Mouse (Mus musculus) cerebellum, adult 11 months (tissue): ENCODE measurements around the gene Chpf.

Experiments used
- DNase-seq: peaks from one replicate; pipeline ENCODE4 v3.0.0; 2022

The Chpf gene

DNA sequence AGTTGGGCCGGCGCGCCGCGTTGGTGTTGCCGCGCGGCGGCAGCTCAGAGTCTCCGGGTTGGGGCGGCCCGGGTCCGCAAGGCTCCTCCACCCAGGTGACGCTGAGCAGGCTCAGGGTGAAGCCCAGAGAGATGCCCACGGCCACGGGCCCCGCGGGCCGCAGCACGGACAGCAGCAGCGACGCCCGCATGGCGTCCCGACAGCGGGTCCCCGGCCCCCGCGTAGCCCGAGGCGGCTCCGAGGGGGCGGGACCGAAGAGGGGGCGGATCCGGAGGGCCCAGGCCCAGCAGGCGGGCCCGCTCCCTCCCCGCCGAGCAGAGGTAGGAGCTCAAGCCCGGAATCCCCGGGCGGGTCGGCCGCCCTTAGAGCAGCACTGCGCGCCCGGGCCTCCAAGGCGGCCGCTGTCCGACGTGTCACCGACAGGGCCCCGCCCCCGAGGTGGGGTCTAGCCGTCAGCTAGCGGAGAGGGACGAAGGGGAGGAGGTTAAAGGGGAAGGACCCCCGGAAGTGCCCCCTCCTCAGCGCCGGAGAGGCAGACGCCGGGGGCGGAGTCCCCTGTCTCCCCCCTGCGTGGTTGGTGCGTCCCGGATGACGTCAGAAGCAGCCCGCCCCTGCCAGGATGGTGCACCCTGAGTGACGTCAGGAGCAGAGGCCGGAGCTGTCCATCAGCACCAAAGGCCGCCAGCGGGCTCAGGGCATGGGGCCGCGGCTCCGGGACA lies at the start of gene Chpf, which contains the start of gene Tmem198:
Gene Chpf (minus strand): TSS at position 392 of the 719 bp plus-strand sequence.
Gene Tmem198 (plus strand): TSS at position 617 of the 719 bp plus-strand sequence.
- peak; percentile 98 for DNase-seq

DNA sequence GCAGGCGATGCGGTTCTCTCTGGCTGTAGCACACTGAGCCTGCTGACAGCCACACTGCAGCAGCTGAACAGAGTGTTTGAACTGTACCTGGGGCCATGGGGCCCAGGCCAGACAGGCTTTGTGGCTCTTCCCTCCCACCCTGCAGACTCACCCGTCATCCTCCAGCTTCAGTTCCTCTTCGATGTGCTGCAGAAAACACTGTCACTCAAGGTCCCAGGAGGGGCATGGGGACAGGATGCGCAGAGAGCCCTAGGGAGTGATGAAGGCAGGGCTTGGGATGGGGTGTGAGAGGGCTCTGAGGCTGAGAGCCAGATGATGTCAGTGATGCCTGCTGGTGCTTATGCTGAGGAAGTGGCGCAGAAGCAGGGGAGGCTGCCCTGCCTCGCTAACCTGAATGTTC lies 45.6 kb upstream of the Chpf start:
- DNase-seq = no peak

DNA sequence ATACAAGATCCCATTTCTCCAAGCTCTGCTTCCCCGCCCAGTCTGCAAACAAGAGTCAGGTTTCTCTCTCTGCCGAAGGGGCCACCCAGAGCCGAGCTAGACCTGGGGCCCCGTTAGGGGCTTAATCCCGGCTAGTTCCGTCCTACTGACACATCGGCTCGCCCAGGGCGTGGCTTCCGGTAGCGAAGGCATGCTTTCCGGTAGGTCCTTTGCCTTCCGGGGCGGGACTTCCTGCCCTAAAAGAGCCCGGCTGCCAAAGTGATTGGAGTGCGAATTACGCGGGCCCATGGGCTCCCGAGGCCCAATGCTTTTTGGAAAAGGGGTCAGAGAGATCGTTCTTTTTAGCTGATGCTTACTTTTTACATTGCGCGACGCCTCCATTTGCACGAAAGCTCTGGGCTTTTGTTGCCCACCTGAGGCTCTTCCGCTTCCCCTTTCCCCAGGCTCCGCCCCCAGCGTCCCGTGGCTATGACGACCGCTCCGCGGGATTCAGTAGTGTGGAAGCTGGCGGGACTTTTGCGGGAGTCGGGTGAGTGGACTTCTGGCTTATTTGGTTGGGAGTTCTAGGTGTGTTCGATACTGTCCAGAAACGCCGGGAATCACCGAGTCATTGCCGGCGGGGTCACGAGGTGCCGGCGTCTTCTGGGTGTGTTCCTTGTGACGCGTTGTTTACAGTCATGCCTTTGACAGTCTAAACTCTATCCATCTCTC lies 42.4 kb upstream of the Chpf start, which contains the start of gene Stk11ip:
Gene Stk11ip (plus strand): TSS at position 209 of the 711 bp plus-strand sequence.
- peak; percentile 84 for DNase-seq

DNA sequence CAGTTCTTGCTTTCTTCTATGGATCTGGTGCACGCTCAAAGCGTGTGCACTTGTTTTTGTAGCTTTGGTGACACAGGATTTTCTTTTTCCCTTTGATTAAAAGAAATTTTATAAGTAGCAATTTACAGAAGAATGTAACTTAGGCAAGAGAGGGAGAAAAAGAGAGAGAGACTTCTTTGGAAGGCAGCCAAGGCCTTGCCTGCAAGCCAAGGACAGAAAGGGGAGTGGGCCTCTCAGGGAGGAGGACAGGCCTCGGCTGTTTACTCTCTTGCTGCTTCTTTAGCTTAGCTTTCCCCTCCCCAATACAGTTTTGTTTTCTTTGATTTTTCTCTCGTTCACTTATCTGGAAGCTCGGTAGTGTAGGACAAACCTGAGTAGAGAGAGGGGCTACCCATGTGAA lies 40.5 kb upstream of the Chpf start:
- no peak for DNase-seq

DNA sequence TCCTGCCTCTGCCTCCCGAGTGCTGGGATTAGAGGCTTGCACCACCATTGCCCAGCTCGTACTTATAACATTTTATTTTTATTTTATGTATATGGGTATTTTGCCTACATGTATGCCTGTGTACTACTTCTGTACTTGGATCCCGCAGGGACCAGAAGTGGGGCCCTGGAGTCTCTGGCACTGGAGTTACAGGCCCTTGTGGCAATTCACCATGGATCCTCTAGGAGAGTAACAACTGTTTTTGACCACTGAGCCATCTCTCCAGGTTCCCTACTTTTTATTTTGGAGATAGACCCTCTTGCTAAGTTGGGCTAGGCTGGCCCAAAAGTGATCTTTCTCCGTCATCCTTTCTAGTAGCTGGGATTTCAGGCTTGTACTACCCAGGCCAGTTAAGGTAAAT lies 39.3 kb upstream of the Chpf start:
- DNase-seq = no peak

DNA sequence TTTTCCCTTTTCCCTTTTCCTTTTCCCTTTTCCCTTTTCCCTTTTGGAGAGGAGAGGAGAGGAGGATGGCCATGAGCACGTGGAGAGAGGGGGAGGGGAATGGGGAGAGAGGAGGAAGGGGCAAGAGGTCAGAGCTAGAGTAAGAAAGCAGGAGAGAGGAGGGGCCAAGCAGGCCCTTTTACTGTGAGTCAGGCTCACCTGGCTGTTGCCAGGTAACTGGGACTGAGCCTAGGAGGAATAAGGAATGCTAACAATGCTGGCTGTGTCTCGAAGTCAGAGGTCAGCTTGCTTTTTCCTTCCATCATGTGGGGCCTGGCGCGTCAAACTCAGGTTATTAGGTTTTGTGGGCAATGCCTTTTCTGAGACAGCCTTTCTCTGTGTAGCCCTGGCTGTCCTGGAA lies 38.9 kb upstream of the Chpf start:
- DNase-seq = no peak

DNA sequence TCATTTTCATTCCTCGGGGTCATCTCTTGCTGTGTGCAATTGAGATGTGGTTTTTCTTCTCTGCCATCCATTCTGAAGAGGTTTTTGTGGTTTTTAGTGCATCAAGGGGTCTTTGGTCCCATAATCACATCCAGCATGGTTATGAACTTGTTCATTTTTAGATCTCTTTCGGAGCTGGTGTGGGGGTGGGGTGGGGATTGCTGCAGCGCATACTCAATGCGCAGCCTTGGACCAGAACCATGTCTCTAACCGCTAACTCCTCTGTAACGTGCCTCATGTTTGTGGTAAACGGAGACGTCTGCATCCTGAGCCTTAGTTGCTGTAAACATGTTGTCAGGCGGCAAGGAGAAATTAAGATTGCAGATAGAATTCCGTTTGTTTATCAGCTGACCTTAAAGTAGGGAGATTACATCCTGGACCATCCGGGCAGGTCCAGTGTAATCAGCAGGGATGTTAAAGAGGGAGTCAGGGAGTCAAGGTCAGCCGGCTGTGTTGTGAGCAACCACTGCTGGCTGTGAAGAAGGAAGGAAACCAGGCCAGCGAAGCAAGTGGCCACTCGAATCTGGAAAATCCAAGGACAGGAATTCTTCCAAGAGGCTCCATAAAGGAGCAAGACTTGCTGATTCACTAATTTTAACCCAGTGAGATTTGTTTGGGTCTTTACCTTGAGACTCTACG lies 37.7 kb upstream of the Chpf start:
- DNase-seq = no peak

DNA sequence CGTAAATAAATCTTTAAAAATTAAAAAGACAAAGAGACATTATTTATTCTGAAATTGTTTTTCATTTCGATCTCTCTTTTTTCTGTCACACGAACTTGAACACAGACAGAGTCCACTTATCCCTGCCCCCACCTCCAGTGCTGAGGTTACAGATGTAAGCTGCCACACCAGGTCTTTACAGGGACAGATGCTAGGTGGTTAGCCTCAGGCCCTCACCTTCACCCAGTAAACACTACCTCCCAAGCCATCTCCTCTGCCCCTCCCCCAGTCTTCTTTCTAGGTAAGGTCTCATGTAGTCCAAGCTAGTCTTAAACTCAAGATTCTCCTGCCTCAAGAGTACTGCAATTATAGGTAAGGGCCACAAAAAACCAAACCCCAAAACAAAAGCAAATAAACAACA lies 33.4 kb upstream of the Chpf start:
- DNase-seq = no peak

DNA sequence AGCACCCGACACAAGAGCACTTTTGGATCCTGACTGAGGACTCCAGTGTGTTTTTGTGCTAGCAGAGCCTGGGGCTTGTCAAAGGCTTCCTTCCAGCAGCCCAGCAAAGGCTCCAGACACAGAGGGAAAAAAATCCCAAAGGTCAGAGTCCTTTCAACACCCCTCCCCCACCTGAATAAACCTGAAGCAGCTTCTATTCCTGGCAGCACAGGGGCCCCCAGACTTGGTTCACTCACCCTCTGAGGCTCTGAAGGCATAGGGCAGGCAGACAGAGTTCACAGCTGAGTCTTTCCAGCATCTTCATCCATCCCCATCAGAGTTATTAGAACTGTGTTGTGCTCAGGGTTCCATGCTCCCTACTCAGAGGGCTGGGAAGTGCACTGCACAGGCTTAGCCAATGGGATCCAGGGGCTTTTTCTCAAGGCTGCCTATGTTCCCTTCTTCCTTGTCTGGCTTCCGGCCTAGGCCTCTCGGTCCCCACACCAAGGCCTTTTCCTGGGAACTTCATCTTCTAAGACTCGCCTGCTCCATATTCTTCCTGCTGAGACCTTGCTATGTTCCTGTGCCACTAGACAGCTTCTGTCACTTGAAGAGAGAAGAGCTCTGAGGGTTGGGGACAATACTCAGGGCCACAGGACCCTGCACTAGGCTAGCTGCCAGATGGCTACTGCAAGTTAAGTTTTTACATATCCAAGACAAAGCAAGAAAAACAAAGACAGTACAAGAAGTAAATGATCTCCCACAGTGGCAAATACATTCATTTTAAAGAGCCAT lies 32.5 kb upstream of the Chpf start:
- DNase-seq = no peak

DNA sequence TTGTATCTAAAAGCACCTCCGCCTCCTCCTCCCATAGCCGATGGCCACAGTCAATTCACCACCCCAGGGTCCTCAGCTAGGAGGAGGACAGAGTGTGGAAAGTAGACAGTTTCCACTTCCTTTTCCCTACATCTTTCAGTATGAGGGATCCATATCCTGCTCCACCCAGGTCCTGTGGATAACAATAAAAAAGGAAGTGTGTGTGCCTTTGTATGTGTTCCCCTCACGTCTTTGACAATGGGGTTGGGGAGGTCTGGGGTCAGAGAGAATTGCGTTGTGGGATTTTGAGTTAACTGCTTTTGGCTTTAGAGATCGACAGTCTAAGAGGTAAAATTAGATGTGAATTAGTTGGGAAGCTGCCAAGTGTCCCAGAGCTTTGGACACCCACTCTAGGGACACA lies 31.0 kb upstream of the Chpf start:
- DNase-seq = no peak

DNA sequence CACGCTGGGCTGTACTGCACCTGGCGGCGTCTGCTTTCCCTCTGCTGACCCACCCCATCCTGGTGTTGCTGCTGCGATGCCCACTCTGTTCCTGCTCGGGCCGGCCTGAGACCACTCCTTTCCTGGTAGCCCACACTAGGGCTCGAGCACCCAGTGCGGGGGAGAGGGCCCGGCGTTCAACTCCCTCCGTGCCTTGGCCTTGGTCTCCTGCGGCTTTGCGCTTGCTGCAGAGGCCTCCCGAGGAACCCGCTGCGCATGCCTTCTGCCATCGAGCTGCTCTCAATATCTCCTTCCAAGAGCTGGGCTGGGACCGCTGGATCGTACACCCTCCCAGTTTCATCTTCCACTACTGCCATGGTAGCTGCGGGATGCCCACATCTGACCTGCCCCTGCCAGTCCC lies 30.5 kb upstream of the Chpf start:
- no peak for DNase-seq

DNA sequence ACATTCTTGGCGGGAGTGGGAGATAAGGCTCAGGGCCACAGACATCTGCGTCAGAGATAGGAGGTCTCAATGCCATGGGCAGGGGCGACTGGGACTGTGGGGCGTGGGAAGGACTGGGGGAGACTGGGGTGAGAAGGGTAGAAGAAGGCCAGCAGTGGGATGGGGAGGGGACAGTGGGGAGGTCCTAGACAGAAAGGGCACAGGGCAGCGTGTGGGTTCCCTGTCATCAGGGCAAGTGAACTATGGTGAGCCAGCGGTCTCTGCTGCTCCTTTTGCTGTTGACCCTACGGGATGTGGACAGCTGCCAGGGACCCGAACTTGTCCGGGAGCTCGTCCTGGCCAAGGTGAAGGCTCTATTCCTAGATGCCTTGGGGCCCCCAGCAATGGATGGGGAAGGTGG lies 27.9 kb upstream of the Chpf start, which contains the start of gene Inha:
Gene Inha (plus strand): TSS at position 72 of the 400 bp plus-strand sequence.
- DNase-seq = no peak

DNA sequence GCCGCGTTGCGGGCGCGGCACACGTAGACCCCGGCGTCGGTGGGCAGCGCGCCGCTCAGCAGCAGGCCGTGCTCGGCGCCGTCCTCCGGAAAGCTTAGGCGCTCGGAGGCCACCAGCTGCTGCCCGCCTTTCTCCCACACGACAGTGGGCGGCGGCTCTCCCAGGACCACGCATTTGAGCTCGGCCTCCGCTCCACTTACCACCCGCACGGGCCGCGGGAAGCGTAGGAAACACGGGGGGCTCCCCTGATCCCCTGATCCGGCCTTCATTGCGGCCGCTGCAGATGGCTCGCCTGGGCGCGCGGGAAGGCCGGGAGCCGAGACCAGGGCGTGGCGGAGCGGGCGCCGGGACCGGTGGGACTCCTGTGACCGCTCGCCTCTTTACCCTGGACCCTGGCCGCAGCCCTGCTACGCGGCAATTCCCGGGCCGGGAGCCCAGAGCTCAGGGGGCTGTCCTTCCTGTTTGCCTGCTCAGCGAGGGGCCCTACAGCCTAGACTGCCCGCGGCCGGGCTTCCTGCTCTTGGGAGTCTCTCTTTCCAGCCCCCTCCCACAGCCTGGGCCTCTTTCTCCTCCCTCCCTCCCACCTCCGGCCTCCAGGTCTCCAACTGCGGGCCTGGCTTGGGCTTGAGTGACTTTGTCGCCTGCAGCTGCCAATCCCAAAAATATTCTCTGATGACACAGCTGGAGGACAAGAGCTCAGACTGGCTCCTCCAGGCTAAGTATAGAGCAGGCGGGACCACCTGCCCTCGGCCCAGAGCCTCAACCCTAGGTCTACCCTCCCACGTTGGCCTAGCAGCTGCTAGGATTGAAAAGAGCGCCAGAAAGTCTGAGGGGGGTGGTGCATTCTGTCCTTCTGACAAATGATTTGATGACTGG lies 27.1 kb upstream of the Chpf start, which contains the start of gene Obsl1:
Gene Obsl1 (minus strand): TSS at position 497 of the 876 bp plus-strand sequence.
- peak; percentile 48 for DNase-seq

DNA sequence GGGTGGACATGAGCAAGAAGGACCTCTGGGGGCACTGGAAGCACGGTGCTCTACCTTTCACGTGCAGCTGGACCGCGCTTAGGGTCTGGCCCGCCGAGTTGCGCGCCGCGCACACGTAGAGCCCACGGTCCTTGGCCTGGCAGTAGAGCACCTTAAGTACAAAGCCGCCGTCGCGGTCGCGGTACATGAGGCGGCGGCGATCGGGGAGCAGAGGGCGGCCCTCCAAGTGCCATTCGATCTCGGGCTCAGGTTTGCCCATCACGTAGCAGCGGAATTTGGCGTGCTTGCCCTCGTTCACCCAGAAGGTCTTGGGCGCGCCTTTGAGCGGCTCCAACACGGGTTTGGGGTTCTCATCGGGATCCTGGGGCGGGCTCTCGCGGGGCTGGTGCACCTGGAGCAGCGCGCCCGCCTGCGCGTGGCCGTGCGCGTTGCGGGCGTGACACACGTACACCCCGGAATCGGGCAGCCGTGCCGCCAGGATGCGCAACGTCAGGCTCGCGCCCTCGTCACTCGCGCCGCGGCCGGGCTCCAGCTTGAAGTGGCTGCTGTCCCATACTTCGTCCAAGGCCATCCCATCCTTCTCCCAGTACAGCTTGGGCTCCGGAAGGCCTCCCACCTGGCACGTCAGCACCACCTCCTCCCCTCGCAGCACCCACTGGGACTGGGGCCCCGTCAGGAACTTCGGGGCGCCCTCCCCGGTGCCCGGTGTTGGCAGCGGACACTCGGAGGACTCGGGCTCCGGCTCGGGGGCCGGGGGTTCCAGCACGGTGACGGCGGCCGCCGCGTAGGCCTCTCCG lies 26.2 kb upstream of the Chpf start:
- DNase-seq = peak; percentile 86

DNA sequence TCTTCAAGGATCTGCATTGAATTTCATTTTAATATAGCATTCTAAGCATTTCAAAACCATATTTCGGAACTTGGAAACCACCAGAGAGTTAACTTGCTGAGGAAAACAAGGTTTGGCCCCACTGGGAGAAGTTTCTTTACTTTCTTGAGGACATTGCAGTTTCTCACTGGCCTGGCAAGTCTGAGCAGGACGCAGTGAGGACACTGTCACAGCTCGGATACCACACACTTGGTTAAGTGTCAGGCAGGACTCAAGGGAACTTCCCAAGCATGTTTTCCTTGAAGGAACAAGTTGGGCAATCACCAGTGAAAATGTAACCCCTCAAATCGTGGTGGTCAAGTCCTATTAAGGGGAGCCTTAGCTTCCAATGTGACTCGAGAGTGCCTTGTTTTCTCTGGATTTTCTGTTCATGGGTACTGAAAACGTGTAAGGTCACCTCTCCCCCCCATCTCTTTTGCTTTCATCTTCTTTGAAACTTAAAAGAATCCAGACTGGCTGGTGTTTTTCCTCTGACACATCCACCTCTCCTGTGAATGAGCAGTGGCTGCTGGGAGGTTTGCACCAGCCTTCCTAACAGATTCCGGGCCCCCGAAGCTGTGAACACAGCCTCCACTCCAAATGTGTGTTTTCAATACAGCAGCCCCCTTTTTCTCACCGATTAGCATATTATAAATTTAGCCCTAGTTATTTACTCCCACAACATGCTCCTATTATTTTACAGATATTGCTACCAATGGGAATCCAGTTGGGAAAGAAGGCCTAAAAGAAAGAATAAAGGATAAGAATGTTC lies 25.3 kb upstream of the Chpf start:
- no peak for DNase-seq

DNA sequence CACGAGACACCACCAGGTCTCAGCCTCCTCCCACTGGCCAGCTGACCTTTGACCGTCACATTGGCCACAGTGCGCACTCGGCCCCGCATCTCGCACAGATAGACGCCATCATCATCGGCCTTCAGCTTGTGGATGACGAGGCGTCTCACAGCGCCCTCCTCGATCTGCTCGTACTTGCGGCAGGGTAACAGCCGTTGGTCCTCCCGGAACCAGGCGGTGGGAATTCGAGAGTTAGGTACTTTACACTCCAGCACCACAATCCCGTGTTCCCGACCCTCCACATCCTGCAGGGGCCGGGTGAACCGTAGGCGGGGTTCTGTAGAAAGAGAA lies 24.5 kb upstream of the Chpf start:
- DNase-seq = no peak

DNA sequence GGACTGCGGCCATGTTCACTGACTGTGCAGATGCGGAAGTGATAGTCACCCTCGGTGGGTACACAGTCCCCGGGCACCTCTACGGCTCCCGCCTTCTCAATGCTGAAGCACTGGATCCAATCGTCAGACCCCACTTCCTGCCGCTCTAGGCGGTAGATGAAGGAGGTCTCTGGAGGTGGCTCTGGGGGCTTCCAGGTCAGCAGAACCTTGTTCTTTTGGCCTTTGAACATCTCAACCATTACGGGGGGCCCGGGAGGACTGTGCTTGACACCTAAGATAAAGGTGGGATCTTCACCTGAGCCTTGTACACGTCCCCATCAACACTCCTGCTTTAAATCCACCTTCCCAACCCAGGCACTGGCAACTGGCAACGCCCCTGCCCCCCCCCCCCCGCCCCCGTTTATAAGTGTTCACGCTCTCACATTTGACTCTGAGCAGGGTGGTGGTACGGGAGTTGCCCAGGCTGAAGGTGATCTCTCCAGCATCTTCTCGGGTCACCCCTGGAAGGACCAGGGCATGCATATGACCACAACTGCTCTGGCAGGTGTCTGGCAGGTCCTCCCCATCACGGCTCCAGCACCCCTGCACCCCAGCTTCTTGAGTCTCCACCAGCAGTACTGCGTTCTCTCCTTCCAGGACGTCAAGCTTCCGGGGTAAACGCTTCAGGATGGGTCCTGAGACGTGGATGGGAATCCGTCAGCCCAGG lies 24.0 kb upstream of the Chpf start:
- no peak for DNase-seq

DNA sequence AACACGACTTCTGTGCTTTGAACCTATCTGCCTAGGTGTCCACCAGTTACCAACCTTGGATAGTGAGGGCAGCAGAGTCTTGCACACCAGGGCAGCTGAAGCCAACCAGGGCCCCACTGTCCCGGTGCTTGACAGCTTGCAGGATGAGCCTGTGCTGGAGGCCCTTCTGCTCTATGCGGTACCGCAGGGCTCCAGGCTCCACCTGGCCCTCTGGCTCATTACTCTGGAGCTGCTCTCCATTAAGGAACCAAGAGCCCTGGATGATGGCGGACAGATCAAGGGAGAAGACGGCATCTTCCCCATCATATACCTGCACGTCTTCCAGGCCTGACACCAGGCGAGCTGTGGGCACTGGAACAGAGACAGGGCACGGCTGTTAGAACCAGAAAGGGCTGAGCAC lies 22.8 kb upstream of the Chpf start:
- DNase-seq = no peak

DNA sequence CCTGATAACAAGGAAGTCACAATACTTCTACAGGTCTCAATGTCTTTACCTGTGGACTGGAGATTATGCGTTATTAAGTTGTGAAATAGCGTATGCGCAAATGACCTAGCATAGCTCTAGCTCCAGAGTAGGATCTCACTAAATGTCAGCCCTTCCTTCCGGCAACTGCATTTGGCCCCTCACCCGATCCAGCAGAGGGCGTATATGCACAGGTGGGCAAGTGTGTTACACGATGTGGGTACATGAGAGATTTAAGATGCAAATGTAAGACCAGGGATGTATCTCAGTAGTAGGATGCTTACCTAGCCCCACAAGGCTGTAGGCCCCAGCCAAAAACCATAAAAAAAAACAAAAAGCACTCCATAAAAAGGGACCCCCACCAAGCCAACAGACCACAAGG lies 20.3 kb upstream of the Chpf start:
- no peak for DNase-seq

DNA sequence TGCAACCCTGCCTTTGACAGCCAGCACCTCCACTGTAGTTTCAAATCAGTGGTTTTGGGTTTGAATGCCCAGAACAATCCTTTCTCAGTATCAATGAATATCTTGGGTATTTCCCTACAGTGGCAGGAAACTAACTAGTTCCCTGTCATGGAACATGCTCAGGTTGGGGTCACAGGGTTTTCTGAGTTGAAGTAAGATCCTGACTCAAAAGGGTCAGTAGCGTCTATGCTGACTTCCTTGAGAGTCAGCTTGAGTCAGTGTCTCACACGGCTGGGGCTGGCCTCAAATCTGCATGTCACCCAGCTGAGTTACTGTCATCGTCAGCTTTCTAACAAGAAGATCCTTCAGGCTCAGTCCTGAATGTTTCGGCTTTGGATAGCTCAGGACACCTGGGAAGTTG lies 19.8 kb upstream of the Chpf start:
- DNase-seq = no peak
